Mouse (Mus musculus): Measurements from ENCODE around the gene Pagr1a.

DNA sequence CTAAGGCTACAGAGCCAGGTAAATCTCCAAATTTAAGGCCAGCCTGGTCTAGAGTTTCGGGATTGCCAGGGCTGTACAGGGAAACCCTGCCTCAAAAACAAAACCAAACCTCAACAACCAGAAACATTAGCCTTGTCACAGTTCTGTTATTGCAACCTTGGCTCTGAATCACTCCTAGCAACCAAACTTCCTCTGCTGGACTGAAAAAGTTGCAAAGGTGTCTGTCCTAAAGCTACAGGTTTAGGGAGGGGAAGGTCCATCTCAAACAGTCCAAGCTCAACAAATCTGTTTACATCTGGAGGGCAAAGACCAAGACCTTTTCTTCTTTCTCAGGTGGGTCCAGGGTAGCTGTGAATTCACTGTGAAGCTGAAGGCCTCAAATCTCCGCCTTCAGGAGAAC lies 6.1 kb downstream of the Pagr1a start:
- TF ChIP-seq CTCF (IDR thresholded peaks at IDR 0.05; ENCODE audit: low read depth) (no peak), EP300 (IDR thresholded peaks at IDR 0.05; ENCODE audit: low read depth) (no peak)
